Mouse (Mus musculus): Measurements from ENCODE around the gene Trabd2b. TPM values are rescaled to one million over a fixed set of nuclear protein-coding genes. Genes with fewer than 3 reads are reported as not detected.

The Trabd2b gene
- polyA plus RNA-seq, 1 experiment from 2014 or later = 0.58 TPM

GRCm38 (mm10) chr4:114599121-114599520 is 192.6 kb downstream of the Trabd2b start:
- Histone ChIP-seq H3K4me2 (ENCODE audit: low read length) (no peak overlapping the region), H3K27me3 (ENCODE audit: control insufficient read depth, insufficient read depth, low read depth, low read length) (no peaks in the 10 kb centered on the region), H3K27ac (ENCODE audit: low read length) (no peak overlapping the region), H3K4me1 (ENCODE audit: control insufficient read depth, insufficient read depth, low read length) (peaks cover 5% of the 10 kb centered on the region; the same call in 1 of the 2 replicates), H3K4me3 (ENCODE audit: low read depth, low read length) (no peak overlapping the region), H3K9me3 (replicated peaks; ENCODE audit: control insufficient read depth, low read length, poor library complexity, severe bottlenecking) (no peaks in the 10 kb centered on the region), H3K36me3 (ENCODE audit: control insufficient read depth, insufficient read depth, low read length) (no peaks in the 10 kb centered on the region), H3K9ac (ENCODE audit: low read depth, low read length) (no peak overlapping the region)
- ATAC-seq = no peak

DNA sequence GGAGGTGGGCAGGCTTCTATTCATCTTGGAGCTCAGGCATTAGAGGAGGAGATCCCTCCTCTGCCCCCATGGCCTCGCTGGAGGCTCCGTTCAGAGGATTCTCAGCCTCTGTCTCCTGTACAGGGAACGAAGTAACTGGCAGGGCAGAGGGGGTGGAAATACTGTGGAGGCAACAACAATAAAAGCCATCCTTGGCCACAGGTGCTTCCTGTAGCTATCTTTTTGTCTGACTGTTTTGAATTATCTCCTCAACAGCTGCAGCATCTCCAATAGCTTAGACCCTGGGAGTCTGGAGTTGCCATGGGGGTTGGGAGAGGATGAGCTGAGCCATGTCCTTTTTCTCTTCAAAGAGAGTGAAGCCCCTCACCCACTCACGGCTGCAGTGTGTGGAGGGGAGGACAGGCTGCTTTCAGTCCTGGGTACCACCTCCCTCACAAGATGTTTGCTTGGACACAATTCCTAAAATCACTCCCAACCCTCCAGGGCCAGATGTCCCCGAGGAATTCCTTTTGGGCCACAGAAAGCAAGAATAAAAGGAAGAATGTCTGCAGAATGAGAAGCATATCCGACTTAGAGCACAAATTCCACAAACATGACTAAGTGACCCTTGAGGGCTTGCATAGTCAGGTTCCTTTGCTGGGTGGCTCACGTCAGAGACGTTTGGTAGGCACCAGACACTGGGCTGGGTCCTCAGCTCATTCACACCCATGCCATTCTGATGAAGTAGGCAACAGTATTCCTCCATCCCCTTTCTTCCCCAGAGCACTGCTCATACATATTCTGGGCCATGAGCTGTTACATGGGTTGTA is 194.9 kb downstream of the Trabd2b start:
- no peak overlapping the region for H3K27ac ChIP-seq (ENCODE audit: low read length)
- H3K4me3 ChIP-seq (ENCODE audit: low read depth, low read length) = no peak overlapping the region
- H3K4me1 ChIP-seq (ENCODE audit: control insufficient read depth, insufficient read depth, low read length) = peaks cover 5% of the 10 kb centered on the region; the same call in 1 of the 2 replicates
- ATAC-seq = peak; percentile 39; the same call in 1 of the 2 replicates
- 31% methylated on average over 8 of the region's 8 CpGs for WGBS
- H3K9ac ChIP-seq (ENCODE audit: low read depth, low read length) = no peak overlapping the region
- no peaks in the 10 kb centered on the region for H3K9me3 ChIP-seq (replicated peaks; ENCODE audit: control insufficient read depth, low read length, poor library complexity, severe bottlenecking)
- H3K36me3 ChIP-seq (ENCODE audit: control insufficient read depth, insufficient read depth, low read length) = no peaks in the 10 kb centered on the region
- no peak overlapping the region for H3K4me2 ChIP-seq (ENCODE audit: low read length)
- H3K27me3 ChIP-seq (ENCODE audit: control insufficient read depth, insufficient read depth, low read depth, low read length) = no peaks in the 10 kb centered on the region

GRCm38 (mm10) chr4:114605670-114606069 is 199.1 kb downstream of the Trabd2b start:
- no peak overlapping the region for H3K27ac ChIP-seq (ENCODE audit: low read length)
- H3K4me2 ChIP-seq (ENCODE audit: low read length) = no peak overlapping the region
- no peaks in the 10 kb centered on the region for H3K27me3 ChIP-seq (ENCODE audit: control insufficient read depth, insufficient read depth, low read depth, low read length)
- H3K4me1 ChIP-seq (ENCODE audit: control insufficient read depth, insufficient read depth, low read length) = peaks cover 5% of the 10 kb centered on the region; the same call in 1 of the 2 replicates
- no peak for ATAC-seq
- no peak overlapping the region for H3K9ac ChIP-seq (ENCODE audit: low read depth, low read length)
- H3K4me3 ChIP-seq (ENCODE audit: low read depth, low read length) = no peak overlapping the region
- H3K9me3 ChIP-seq (replicated peaks; ENCODE audit: control insufficient read depth, low read length, poor library complexity, severe bottlenecking) = no peaks in the 10 kb centered on the region
- H3K36me3 ChIP-seq (ENCODE audit: control insufficient read depth, insufficient read depth, low read length) = no peaks in the 10 kb centered on the region
- WGBS = 81% methylated on average over 3 of the region's 3 CpGs

GRCm38 (mm10) chr4:114607873-114608272 is 201.3 kb downstream of the Trabd2b start:
- no peaks in the 10 kb centered on the region for H3K9me3 ChIP-seq (replicated peaks; ENCODE audit: control insufficient read depth, low read length, poor library complexity, severe bottlenecking)
- H3K4me3 ChIP-seq (ENCODE audit: low read depth, low read length) = no peak overlapping the region
- no peaks in the 10 kb centered on the region for H3K27me3 ChIP-seq (ENCODE audit: control insufficient read depth, insufficient read depth, low read depth, low read length)
- no peak for ATAC-seq
- no peak overlapping the region for H3K27ac ChIP-seq (ENCODE audit: low read length)
- H3K4me1 ChIP-seq (ENCODE audit: control insufficient read depth, insufficient read depth, low read length) = no peaks in the 10 kb centered on the region
- H3K36me3 ChIP-seq (ENCODE audit: control insufficient read depth, insufficient read depth, low read length) = no peaks in the 10 kb centered on the region
- H3K9ac ChIP-seq (ENCODE audit: low read depth, low read length) = no peak overlapping the region
- H3K4me2 ChIP-seq (ENCODE audit: low read length) = no peak overlapping the region
- WGBS = 87% methylated on average over 2 of the region's 2 CpGs

DNA sequence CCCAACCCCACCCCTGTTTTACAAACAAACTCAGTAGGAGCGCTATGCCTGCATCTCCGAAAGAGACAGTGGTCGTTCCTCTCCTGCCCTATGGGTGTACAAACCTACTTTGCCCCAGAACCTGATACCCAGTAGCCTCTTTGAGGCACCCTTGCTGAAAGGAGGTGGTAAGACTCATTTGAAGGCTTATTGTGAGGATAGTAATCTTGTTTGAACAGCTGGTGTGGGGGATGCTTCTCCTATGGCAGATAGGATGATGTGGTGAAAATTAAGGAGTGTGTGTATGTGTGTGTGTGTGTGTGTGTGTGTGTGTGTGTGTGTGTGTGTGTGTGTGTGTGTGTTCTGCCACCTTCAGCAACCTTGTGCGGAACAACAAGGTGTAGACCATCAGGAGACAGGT is 202.8 kb downstream of the Trabd2b start:
- no peak overlapping the region for H3K4me2 ChIP-seq (ENCODE audit: low read length)
- 84% methylated on average over 4 of the region's 4 CpGs for WGBS

DNA sequence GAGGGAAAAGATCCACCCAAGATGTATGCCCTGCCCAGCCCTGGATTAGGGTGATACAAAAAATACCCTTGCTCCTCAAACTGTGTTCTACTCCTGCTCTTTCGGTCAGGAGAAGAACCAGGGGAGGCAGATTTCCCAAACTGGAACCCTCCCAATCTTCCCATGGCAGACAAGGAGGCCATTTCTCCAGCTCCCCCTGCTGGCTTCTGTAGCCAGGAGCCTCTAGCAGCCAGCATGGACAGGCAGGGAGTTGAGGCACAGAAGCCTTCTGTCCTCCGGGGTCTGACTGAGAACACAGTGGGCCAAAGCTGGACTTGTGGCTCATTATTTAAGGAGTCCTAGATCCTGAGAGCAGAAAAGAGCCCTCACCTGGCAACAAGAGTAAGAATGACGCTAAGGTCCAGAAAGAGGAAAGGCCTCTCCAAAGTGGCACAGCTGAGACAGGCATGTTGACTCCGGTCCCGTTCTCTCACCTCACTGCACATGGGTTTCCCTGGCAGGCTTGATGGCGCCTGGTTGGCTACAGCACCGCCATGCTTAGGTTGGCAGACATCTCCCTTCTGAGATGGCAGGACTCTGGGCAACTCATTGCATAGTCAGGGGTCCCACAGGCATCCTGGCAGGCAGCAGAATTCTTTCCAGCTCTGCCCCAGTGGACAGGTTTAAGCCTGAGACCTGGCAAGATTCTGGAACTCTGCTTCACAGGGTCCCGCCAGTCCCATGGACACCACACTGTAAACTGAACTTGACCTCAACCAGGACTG is 204.8 kb downstream of the Trabd2b start:
- no peak for ATAC-seq
- Histone ChIP-seq H3K4me1 (ENCODE audit: control insufficient read depth, insufficient read depth, low read length) (no peaks in the 10 kb centered on the region), H3K36me3 (ENCODE audit: control insufficient read depth, insufficient read depth, low read length) (no peaks in the 10 kb centered on the region), H3K9ac (ENCODE audit: low read depth, low read length) (no peak overlapping the region), H3K27me3 (ENCODE audit: control insufficient read depth, insufficient read depth, low read depth, low read length) (no peaks in the 10 kb centered on the region), H3K4me3 (ENCODE audit: low read depth, low read length) (no peak overlapping the region), H3K4me2 (ENCODE audit: low read length) (no peak overlapping the region), H3K9me3 (replicated peaks; ENCODE audit: control insufficient read depth, low read length, poor library complexity, severe bottlenecking) (no peaks in the 10 kb centered on the region), H3K27ac (ENCODE audit: low read length) (no peak overlapping the region)
- 77% methylated on average over 8 of the region's 8 CpGs for WGBS

More for the DNA sequence above, 202.8 kb downstream of the Trabd2b start:
- no peak overlapping the region for H3K4me3 ChIP-seq (ENCODE audit: low read depth, low read length)
- H3K9ac ChIP-seq (ENCODE audit: low read depth, low read length) = no peak overlapping the region
- ATAC-seq = no peak
- no peaks in the 10 kb centered on the region for H3K9me3 ChIP-seq (replicated peaks; ENCODE audit: control insufficient read depth, low read length, poor library complexity, severe bottlenecking)
- no peaks in the 10 kb centered on the region for H3K27me3 ChIP-seq (ENCODE audit: control insufficient read depth, insufficient read depth, low read depth, low read length)
- H3K4me1 ChIP-seq (ENCODE audit: control insufficient read depth, insufficient read depth, low read length) = no peaks in the 10 kb centered on the region
- no peak overlapping the region for H3K27ac ChIP-seq (ENCODE audit: low read length)
- no peaks in the 10 kb centered on the region for H3K36me3 ChIP-seq (ENCODE audit: control insufficient read depth, insufficient read depth, low read length)

DNA sequence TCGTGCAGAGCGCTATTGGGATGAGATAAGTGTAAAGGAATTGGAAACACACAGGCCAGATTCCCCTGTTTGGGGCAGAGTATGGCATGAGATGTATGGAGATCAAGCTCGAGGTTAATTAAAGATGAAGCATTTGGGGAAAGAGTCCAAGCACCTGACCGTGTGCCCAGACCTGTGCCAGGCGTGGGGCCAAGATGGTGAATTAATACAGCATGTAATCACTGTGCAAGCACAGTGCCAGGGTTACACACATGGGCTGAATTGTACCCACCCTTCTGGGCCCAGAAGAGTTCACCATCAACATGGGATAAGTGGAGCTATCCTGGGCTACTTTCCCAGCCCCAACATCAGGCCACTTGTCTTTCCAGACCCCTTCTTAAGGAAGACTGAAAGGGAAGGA is 205.5 kb downstream of the Trabd2b start:
- no peak overlapping the region for H3K4me2 ChIP-seq (ENCODE audit: low read length)

GRCm38 (mm10) chr4:114612827-114613226 is 206.3 kb downstream of the Trabd2b start:
- H3K4me3 ChIP-seq (ENCODE audit: low read depth, low read length) = no peak overlapping the region
- ATAC-seq = no peak
- no peak overlapping the region for H3K4me2 ChIP-seq (ENCODE audit: low read length)
- H3K27me3 ChIP-seq (ENCODE audit: control insufficient read depth, insufficient read depth, low read depth, low read length) = no peaks in the 10 kb centered on the region
- no peaks in the 10 kb centered on the region for H3K36me3 ChIP-seq (ENCODE audit: control insufficient read depth, insufficient read depth, low read length)
- H3K27ac ChIP-seq (ENCODE audit: low read length) = no peak overlapping the region
- H3K9ac ChIP-seq (ENCODE audit: low read depth, low read length) = no peak overlapping the region
- 90% methylated on average over 4 of the region's 4 CpGs for WGBS
- no peaks in the 10 kb centered on the region for H3K4me1 ChIP-seq (ENCODE audit: control insufficient read depth, insufficient read depth, low read length)
- H3K9me3 ChIP-seq (replicated peaks; ENCODE audit: control insufficient read depth, low read length, poor library complexity, severe bottlenecking) = no peaks in the 10 kb centered on the region

More for the DNA sequence above, 205.5 kb downstream of the Trabd2b start:
- no peak overlapping the region for H3K9ac ChIP-seq (ENCODE audit: low read depth, low read length)
- peak; percentile 55 for ATAC-seq
- H3K4me1 ChIP-seq (ENCODE audit: control insufficient read depth, insufficient read depth, low read length) = no peaks in the 10 kb centered on the region
- no peaks in the 10 kb centered on the region for H3K27me3 ChIP-seq (ENCODE audit: control insufficient read depth, insufficient read depth, low read depth, low read length)
- H3K36me3 ChIP-seq (ENCODE audit: control insufficient read depth, insufficient read depth, low read length) = no peaks in the 10 kb centered on the region
- WGBS = 83% methylated on average over 5 of the region's 5 CpGs
- no peaks in the 10 kb centered on the region for H3K9me3 ChIP-seq (replicated peaks; ENCODE audit: control insufficient read depth, low read length, poor library complexity, severe bottlenecking)
- no peak overlapping the region for H3K27ac ChIP-seq (ENCODE audit: low read length)
- H3K4me3 ChIP-seq (ENCODE audit: low read depth, low read length) = no peak overlapping the region

GRCm38 (mm10) chr4:114614086-114614485 is 207.6 kb downstream of the Trabd2b start:
- no peak for ATAC-seq
- no peaks in the 10 kb centered on the region for H3K27me3 ChIP-seq (ENCODE audit: control insufficient read depth, insufficient read depth, low read depth, low read length)
- H3K36me3 ChIP-seq (ENCODE audit: control insufficient read depth, insufficient read depth, low read length) = no peaks in the 10 kb centered on the region
- no peak overlapping the region for H3K4me2 ChIP-seq (ENCODE audit: low read length)
- 85% methylated on average over 1 of the region's 1 CpGs for WGBS
- no peak overlapping the region for H3K27ac ChIP-seq (ENCODE audit: low read length)
- no peaks in the 10 kb centered on the region for H3K4me1 ChIP-seq (ENCODE audit: control insufficient read depth, insufficient read depth, low read length)
- H3K4me3 ChIP-seq (ENCODE audit: low read depth, low read length) = no peak overlapping the region
- no peaks in the 10 kb centered on the region for H3K9me3 ChIP-seq (replicated peaks; ENCODE audit: control insufficient read depth, low read length, poor library complexity, severe bottlenecking)
- H3K9ac ChIP-seq (ENCODE audit: low read depth, low read length) = no peak overlapping the region

Measured in midbrain, embryonic 16.5 days (tissue).